In genomic region chr3:89481488-89481887, GRCm38 (mm10) we compare ENCODE assay signal across 9 mouse cellular contexts. TPM values are rescaled to one million over a fixed set of nuclear protein-coding genes. Genes with fewer than 3 reads are reported as not detected.
DNase-seq lines count a peak whose midpoint lies in the region; ATAC-seq and TF ChIP-seq lines count a peak whose summit lies in the region.
"Had no signal": no experiment of that assay in that cellular context is flagged by ENCODE, and none has a peak within 500 bp of the region (broad histone marks: within the 10 kb centered on the region; RNA-seq: fewer than 3 reads in every experiment).

No protein-coding gene starts in this region.

- H3K27me3 ChIP-seq in G1E (ENCODE audit: insufficient read depth, low read length) = peaks cover 7% of the 10 kb centered on the region
- peaks cover 8% of the 10 kb centered on the region; the same call in 1 of the 2 replicates for H3K27me3 ChIP-seq in embryonic facial prominence, embryonic 10.5 days (replicated peaks; ENCODE audit: low read depth, poor library complexity, severe bottlenecking)

- H3K27ac ChIP-seq in left cerebral cortex, adult 2 months = no peak overlapping the region
- H3K27ac ChIP-seq in embryonic facial prominence, embryonic 10.5 days (replicated peaks) = no peak overlapping the region
- H3K27ac ChIP-seq: neural tube, embryonic 15.5 days had no signal

- intact Hi-C loops in left cerebral cortex, adult 2 months (cut with DNase I) = loop anchor here (10.0 kb wide), 1 partner anchor 137 kb away; the partner anchor contains the start of gene Adam15
- intact Hi-C loops in left cerebral cortex, postnatal 36 days (cut with DNase I) = loop anchor here (10.0 kb wide), 2 partner anchors 107 to 167 kb away; no protein-coding TSS in a partner anchor
- intact Hi-C loops in left cerebral cortex, postnatal 14 days (cut with DNase I) = loop anchor here (10.0 kb wide), 1 partner anchor 137 kb away; the partner anchor contains the start of gene Adam15

- TF ChIP-seq CTCF in left cerebral cortex, adult 2 months (IDR thresholded peaks at IDR 0.05) = peak; percentile 46
- TF ChIP-seq CTCF in G1E (IDR thresholded peaks at IDR 0.05; ENCODE audit: low read depth, low read length) = peak; percentile 82

- no peaks in the 10 kb centered on the region for H3K36me3 ChIP-seq in G1E (replicated peaks)
- no peaks in the 10 kb centered on the region for H3K36me3 ChIP-seq in embryonic facial prominence, embryonic 10.5 days (replicated peaks)
- H3K36me3 ChIP-seq: neural tube, embryonic 15.5 days had no signal

- no peak for DNase-seq in left cerebral cortex, adult 2 months (ENCODE audit: extremely low spot score in 1 of 2, low spot score in 2 of 2)
- DNase-seq in left cerebral cortex, postnatal 36 days (ENCODE audit: low spot score in 2 of 2) = no peak
- peak; percentile 13 for DNase-seq in G1E (ENCODE audit: low spot score)
- DNase-seq in embryonic facial prominence, embryonic 10.5 days (ENCODE audit: low spot score) = peak; percentile 29
- peak; percentile 42 to 76 for DNase-seq in spleen, postnatal 4 days (ENCODE audit: low spot score in 2 of 2)
- DNase-seq in layer of hippocampus, postnatal 25 days (ENCODE audit: extremely low spot score in 1 of 2, low spot score in 1 of 2) = no peak
- DNase-seq in left cerebral cortex, postnatal 14 days (ENCODE audit: low spot score in 2 of 2) = no peak
- DNase-seq: kidney, adult 9 months had no signal

- 40% methylated on average over 2 of the region's 2 CpGs for WGBS in embryonic facial prominence, embryonic 10.5 days

- no peak; the same call in 1 of the 2 replicates for ATAC-seq in G1E (ENCODE audit: extremely low read depth, insufficient number of reproducible peaks, low FRiP score, poor library complexity, severe bottlenecking)

- H3K4me1 ChIP-seq in G1E (ENCODE audit: insufficient read depth, low read depth, low read length) = peaks cover 11% of the 10 kb centered on the region
- H3K4me1 ChIP-seq in embryonic facial prominence, embryonic 10.5 days = peaks cover 4% of the 10 kb centered on the region
- H3K4me1 ChIP-seq: neural tube, embryonic 15.5 days had no signal

- no peak overlapping the region for H3K4me3 ChIP-seq in left cerebral cortex, adult 2 months
- no peak overlapping the region for H3K4me3 ChIP-seq in G1E (ENCODE audit: low read depth, low read length)
- no peak overlapping the region for H3K4me3 ChIP-seq in embryonic facial prominence, embryonic 10.5 days
- H3K4me3 ChIP-seq: neural tube, embryonic 15.5 days had no signal

- no peaks in the 10 kb centered on the region for H3K9me3 ChIP-seq in G1E (replicated peaks)
- no peaks in the 10 kb centered on the region for H3K9me3 ChIP-seq in embryonic facial prominence, embryonic 10.5 days
- H3K9me3 ChIP-seq: neural tube, embryonic 15.5 days had no signal

RNA-seq across cellular contexts. Expression of gene Pmvk, which starts 27.1 kb away (rescaled TPM):
- 10 to 100 TPM; 32.1 to 35.0 TPM for total RNA-seq in left cerebral cortex, adult 2 months (2021)
- total RNA-seq in left cerebral cortex, postnatal 36 days (2021) = 10 to 100 TPM; 32.9 to 33.1 TPM
- total RNA-seq in G1E (2014; fragmentation: Nextera tagmentation) (12.1 and 17.8 TPM in 2 replicates), G1E (2017) (46.6 and 48.1 TPM in 2 replicates)
- 14.9 and 26.1 TPM in 2 replicates for polyA plus RNA-seq in G1E (2012)
- polyA plus RNA-seq in embryonic facial prominence, embryonic 10.5 days (2016; fragmentation: Nextera tagmentation; extraction: Ambion mirVana) = 66.4 and 67.6 TPM in 2 replicates
- 10 to 100 TPM; 31.3 to 37.9 TPM for total RNA-seq in layer of hippocampus, postnatal 25 days (2021)
- 10 to 100 TPM; 33.6 to 36.8 TPM for total RNA-seq in left cerebral cortex, postnatal 14 days (2021)

RNA-seq across cellular contexts. Expression of gene Kcnn3, which starts 38.5 kb away (rescaled TPM):
- 10 to 100 TPM; 18.2 to 27.3 TPM for total RNA-seq in left cerebral cortex, adult 2 months (2021)
- total RNA-seq in left cerebral cortex, postnatal 36 days (2021) = 10 to 100 TPM; 16.4 to 23.5 TPM
- total RNA-seq in G1E (2014; fragmentation: Nextera tagmentation) (not detected in 2 replicates), G1E (2017) (under 0.01 and 0.16 TPM in 2 replicates)
- not detected in 2 replicates for polyA plus RNA-seq in G1E (2012)
- 0.62 and 0.88 TPM in 2 replicates for polyA plus RNA-seq in embryonic facial prominence, embryonic 10.5 days (2016; fragmentation: Nextera tagmentation; extraction: Ambion mirVana)
- total RNA-seq in layer of hippocampus, postnatal 25 days (2021) = 10 to 100 TPM; 22.9 to 23.5 TPM
- 10 to 100 TPM; 21.7 to 22.3 TPM for total RNA-seq in left cerebral cortex, postnatal 14 days (2021)

RNA-seq across cellular contexts. Expression of gene Pbxip1, which starts 45.0 kb away (rescaled TPM):
- 10 to 100 TPM; 33.8 to 34.8 TPM for total RNA-seq in left cerebral cortex, adult 2 months (2021)
- total RNA-seq in left cerebral cortex, postnatal 36 days (2021) = 10 to 100 TPM; 35.2 to 40.6 TPM
- total RNA-seq in G1E (2014; fragmentation: Nextera tagmentation) (9.0 and 12.1 TPM in 2 replicates), G1E (2017) (15.0 and 16.4 TPM in 2 replicates)
- polyA plus RNA-seq in G1E (2012) = 8.3 and 9.0 TPM in 2 replicates
- polyA plus RNA-seq in embryonic facial prominence, embryonic 10.5 days (2016; fragmentation: Nextera tagmentation; extraction: Ambion mirVana) = 17.5 and 20.1 TPM in 2 replicates
- 10 to 100 TPM; 40.0 to 46.4 TPM for total RNA-seq in layer of hippocampus, postnatal 25 days (2021)
- total RNA-seq in left cerebral cortex, postnatal 14 days (2021) = 10 to 100 TPM; 39.5 to 40.3 TPM

RNA-seq across cellular contexts. Expression of gene Pygo2, which starts 51.5 kb away (rescaled TPM):
- 10 to 100 TPM; 51.0 to 54.5 TPM for total RNA-seq in left cerebral cortex, adult 2 months (2021)
- 10 to 100 TPM; 53.7 to 61.4 TPM for total RNA-seq in left cerebral cortex, postnatal 36 days (2021)
- total RNA-seq in G1E (2014; fragmentation: Nextera tagmentation) = 30.9 and 62.1 TPM in 2 replicates
- 20.9 and 22.2 TPM in 2 replicates for total RNA-seq in G1E (2017)
- 201 and 246 TPM in 2 replicates for polyA plus RNA-seq in G1E (2012)
- polyA plus RNA-seq in embryonic facial prominence, embryonic 10.5 days (2016; fragmentation: Nextera tagmentation; extraction: Ambion mirVana) = 47.4 and 48.9 TPM in 2 replicates
- 10 to 100 TPM; 55.4 to 59.7 TPM for total RNA-seq in layer of hippocampus, postnatal 25 days (2021)
- 10 to 100 TPM; 52.7 to 60.6 TPM for total RNA-seq in left cerebral cortex, postnatal 14 days (2021)

Comparison
In these comparisons a context has a peak if more than half of its experiments do, and no peak if none do; other contexts are left out.
1. DNase-seq: peak in G1E (single experiment), embryonic facial prominence, embryonic 10.5 days (single experiment) and spleen, postnatal 4 days (2 of 2); none in left cerebral cortex, adult 2 months (0 of 2), left cerebral cortex, postnatal 36 days (0 of 2), layer of hippocampus, postnatal 25 days (0 of 2) and left cerebral cortex, postnatal 14 days (0 of 2).
2. RNA of gene Kcnn3, which starts 38.5 kb away (total RNA-seq): 18.2 to 27.3 TPM in left cerebral cortex, adult 2 months, 22.9 to 23.5 TPM in layer of hippocampus, postnatal 25 days, 16.4 to 23.5 TPM in left cerebral cortex, postnatal 36 days and 21.7 to 22.3 TPM in left cerebral cortex, postnatal 14 days; under 0.01 to 0.16 TPM in G1E; every median in the first group is over 10 times any median in the second.